Mouse (Mus musculus) sigmoid colon, adult 10 weeks (tissue): ENCODE data around the gene Olfr959. TPM values are rescaled to one million over a fixed set of nuclear protein-coding genes. Genes with fewer than 3 reads are reported as not detected.

ENCODE experiments used
- polyA plus RNA-seq: library from polyadenylated mRNA; stranded (reverse); fragments of 350-450 nt; fragmentation: Illumina TruSeq; extraction: RNeasy Lipid Tissue Mini Kit (QIAGEN cat#74804); gene quantifications from one replicate; pipeline ENCODE4 v1.2.3, GENCODE M21; 2014; ENCODE audit warnings: low read depth, low replicate concordance

Gene Olfr959
- polyA plus RNA-seq: not detected

DNA sequence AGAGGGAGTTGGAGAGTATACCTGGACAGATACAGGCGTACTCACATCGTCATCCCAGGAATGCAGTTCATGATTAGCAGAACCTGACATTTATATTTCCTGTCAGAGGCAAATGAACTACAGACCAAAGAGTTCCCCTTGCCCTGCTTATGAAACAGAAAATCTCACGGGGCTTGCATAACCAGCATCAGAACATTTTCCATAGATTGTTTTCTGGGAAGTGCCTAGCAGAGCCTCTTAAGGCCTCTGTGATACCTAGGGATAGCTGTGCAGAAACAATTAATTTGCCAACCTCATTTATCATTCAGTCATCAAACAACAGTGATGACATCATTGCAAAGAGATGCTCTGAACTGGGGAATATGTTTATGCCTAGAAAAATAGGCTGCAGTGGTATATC, at the start of gene Olfr959:
Olfr959 (minus strand) TSS at position 101 of the 400 bp plus-strand sequence.

DNA sequence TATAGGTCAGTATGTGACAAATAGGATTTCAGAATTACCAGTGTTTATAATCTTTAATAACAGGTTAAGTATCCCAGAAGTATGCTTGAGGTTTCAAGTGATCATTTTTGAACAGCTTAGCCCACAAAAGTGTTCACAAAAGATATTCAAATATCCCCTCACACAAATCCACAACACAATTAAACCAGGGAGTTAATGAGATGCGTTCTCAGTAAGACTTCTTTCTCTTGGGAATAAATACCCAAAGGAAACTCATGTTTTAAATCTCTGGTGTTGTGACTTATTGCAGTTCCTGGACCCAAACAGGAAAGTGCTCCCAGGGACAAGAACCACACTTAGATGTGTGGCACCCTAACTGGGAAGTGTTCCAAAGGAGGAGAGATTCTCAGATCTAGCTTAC, 45.7 kb upstream of the Olfr959 start, which contains the start of gene Olfr960:
Olfr960 (plus strand) TSS at position 301 of the 400 bp plus-strand sequence.

DNA sequence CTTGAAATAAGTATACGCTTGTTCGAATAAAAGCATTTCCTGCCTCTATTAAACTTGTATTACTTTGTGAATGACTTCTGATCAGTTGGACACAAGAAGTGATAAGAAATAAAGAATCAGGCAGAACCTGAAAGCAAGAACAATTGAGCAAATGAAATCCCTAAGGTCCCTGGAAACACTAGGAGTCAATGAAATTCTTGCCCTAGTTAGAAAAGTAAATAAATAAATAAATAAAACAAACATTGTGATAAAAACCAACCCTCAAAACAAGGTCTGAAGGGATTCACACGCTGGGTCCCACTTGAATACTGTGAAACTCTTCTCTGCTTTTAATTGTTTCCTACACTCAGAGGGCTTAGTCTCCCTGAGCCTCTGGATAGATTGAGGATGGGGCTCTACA, 35.0 kb upstream of the Olfr959 start, which contains the start of gene Olfr148:
Olfr148 (plus strand) TSS at position 301 of the 400 bp plus-strand sequence.

DNA sequence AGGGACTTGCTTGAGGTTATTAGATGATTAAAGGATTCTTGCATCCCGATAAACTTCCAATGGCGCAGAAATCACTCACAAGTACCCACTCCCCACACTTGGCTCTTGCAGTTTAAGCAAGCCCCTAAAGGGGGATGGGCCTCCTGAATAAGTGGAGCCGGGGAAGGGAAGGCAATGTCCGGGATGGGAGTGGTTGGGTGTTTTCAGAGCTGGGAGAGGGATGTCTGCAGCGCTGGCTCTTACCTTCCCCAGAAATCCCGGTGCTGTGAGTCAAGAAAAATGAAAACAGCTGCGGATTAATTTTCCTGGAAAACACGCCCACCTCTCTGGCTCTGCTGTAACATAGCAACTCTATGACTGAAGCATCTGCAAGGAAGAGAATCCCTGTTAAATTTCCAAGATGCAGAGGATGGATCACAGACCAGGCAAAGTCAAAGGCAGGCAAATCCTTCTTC, 28.7 kb upstream of the Olfr959 start, which contains the start of gene AW551984:
AW551984 (minus strand) TSS at position 405 of the 455 bp plus-strand sequence.

DNA sequence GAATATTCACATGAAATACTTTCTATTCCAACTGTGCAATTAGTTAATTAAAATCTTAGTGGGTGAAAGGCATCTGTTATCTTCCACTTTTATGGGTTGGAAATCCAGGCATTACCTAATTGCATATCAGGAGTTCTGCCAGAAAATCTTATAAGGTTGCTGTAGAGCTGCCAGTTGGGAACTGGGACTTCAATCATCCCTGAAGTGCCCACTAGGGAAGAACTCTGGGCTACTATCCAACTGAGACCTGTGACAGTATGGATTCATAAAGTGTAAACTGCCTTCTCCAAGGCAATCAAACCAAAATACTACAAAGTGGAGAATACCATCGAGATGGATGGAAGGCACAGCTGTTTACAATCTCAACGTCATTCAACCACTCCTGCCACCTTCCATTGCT, 21.4 kb downstream of the Olfr959 start, which contains the start of gene Olfr958:
Olfr958 (minus strand) TSS at position 109 of the 400 bp plus-strand sequence.

Other genes starting within 250 kb of the Olfr959 start
- not detected for gene Olfr948, start 249.5 kb downstream of the Olfr959 start, polyA plus RNA-seq
- gene Olfr951, start 188.2 kb downstream of the Olfr959 start, polyA plus RNA-seq: not detected
- gene Olfr952, start 148.4 kb downstream of the Olfr959 start, polyA plus RNA-seq: not detected
- not detected for gene Olfr954, start 118.9 kb downstream of the Olfr959 start, polyA plus RNA-seq
- gene Olfr955, start 103.6 kb downstream of the Olfr959 start, polyA plus RNA-seq: not detected
- not detected for gene Olfr44, start 81.6 kb downstream of the Olfr959 start, polyA plus RNA-seq
- gene Olfr957, start 59.8 kb downstream of the Olfr959 start, polyA plus RNA-seq: not detected
- not detected for gene Olfr958, start 21.5 kb downstream of the Olfr959 start, polyA plus RNA-seq
- 11.8 TPM for gene AW551984, start 28.8 kb upstream of the Olfr959 start, polyA plus RNA-seq
- gene Olfr148, start 35.1 kb upstream of the Olfr959 start, polyA plus RNA-seq: not detected
- not detected for gene Olfr960, start 45.8 kb upstream of the Olfr959 start, polyA plus RNA-seq
- not detected for gene Olfr961, start 69.5 kb upstream of the Olfr959 start, polyA plus RNA-seq
- gene Olfr963, start 91.6 kb upstream of the Olfr959 start, polyA plus RNA-seq: not detected
- not detected for gene Olfr149, start 131.5 kb upstream of the Olfr959 start, polyA plus RNA-seq
- not detected for gene Olfr965, start 135.8 kb upstream of the Olfr959 start, polyA plus RNA-seq
- gene Olfr150, start 155.4 kb upstream of the Olfr959 start, polyA plus RNA-seq: not detected
- gene Olfr967, start 170.7 kb upstream of the Olfr959 start, polyA plus RNA-seq: not detected
- not detected for gene Olfr968, start 207.7 kb upstream of the Olfr959 start, polyA plus RNA-seq
- not detected for gene Olfr969, start 215.4 kb upstream of the Olfr959 start, polyA plus RNA-seq
- gene Olfr970, start 233.3 kb upstream of the Olfr959 start, polyA plus RNA-seq: not detected